Mouse (Mus musculus): ENCODE data around the gene Lad1. TPM values are rescaled to one million over a fixed set of nuclear protein-coding genes. Genes with fewer than 3 reads are reported as not detected.

The Lad1 gene
- polyA plus RNA-seq, 1 experiment = 20.5 TPM

GRCm38 (mm10) chr1:135799109-135799627 lies 19.2 kb upstream of the Lad1 start:
- no peaks in the 10 kb centered on the region for H3K9me3 ChIP-seq (replicated peaks; ENCODE audit: control insufficient read depth, insufficient read depth, low read length, poor library complexity, severe bottlenecking)
- TF ChIP-seq CTCF (IDR thresholded peaks at IDR 0.05; ENCODE audit: low read depth, low read length) (no peak), POLR2A (IDR thresholded peaks at IDR 0.05; ENCODE audit: insufficient read depth, low read length) (no peak)
- no peak overlapping the region for H3K27ac ChIP-seq (ENCODE audit: insufficient read depth, low read length)
- H3K36me3 ChIP-seq (ENCODE audit: control insufficient read depth, insufficient read depth, low read length, poor library complexity, severe bottlenecking) = no peaks in the 10 kb centered on the region
- H3K4me1 ChIP-seq (ENCODE audit: control insufficient read depth, insufficient read depth, low read length) = no peaks in the 10 kb centered on the region
- no peak overlapping the region for H3K4me3 ChIP-seq (ENCODE audit: low read depth, low read length)
- H3K27me3 ChIP-seq (ENCODE audit: control insufficient read depth, insufficient read depth, low read length, poor library complexity, severe bottlenecking) = no peaks in the 10 kb centered on the region
- H3K9ac ChIP-seq (ENCODE audit: low read depth, poor library complexity, severe bottlenecking) = no peak overlapping the region

GRCm38 (mm10) chr1:135800192-135800950 lies 18.0 kb upstream of the Lad1 start:
- Histone ChIP-seq H3K9me3 (replicated peaks; ENCODE audit: control insufficient read depth, insufficient read depth, low read length, poor library complexity, severe bottlenecking) (no peaks in the 10 kb centered on the region), H3K36me3 (ENCODE audit: control insufficient read depth, insufficient read depth, low read length, poor library complexity, severe bottlenecking) (no peaks in the 10 kb centered on the region), H3K27me3 (ENCODE audit: control insufficient read depth, insufficient read depth, low read length, poor library complexity, severe bottlenecking) (no peaks in the 10 kb centered on the region), H3K4me3 (ENCODE audit: low read depth, low read length) (no peak overlapping the region), H3K9ac (ENCODE audit: low read depth, poor library complexity, severe bottlenecking) (no peak overlapping the region), H3K27ac (ENCODE audit: insufficient read depth, low read length) (no peak overlapping the region), H3K4me1 (ENCODE audit: control insufficient read depth, insufficient read depth, low read length) (no peaks in the 10 kb centered on the region)
- TF ChIP-seq CTCF (IDR thresholded peaks at IDR 0.05; ENCODE audit: low read depth, low read length) (no peak), POLR2A (IDR thresholded peaks at IDR 0.05; ENCODE audit: insufficient read depth, low read length) (no peak), EP300 (IDR thresholded peaks at IDR 0.05; ENCODE audit: insufficient read depth, low read depth, low read length) (no peak)

- Histone ChIP-seq H3K9ac (ENCODE audit: low read depth, poor library complexity, severe bottlenecking) (no peak overlapping the region), H3K27me3 (ENCODE audit: control insufficient read depth, insufficient read depth, low read length, poor library complexity, severe bottlenecking) (no peaks in the 10 kb centered on the region), H3K4me1 (ENCODE audit: control insufficient read depth, insufficient read depth, low read length) (no peaks in the 10 kb centered on the region), H3K36me3 (ENCODE audit: control insufficient read depth, insufficient read depth, low read length, poor library complexity, severe bottlenecking) (no peaks in the 10 kb centered on the region), H3K9me3 (replicated peaks; ENCODE audit: control insufficient read depth, insufficient read depth, low read length, poor library complexity, severe bottlenecking) (no peaks in the 10 kb centered on the region), H3K4me3 (ENCODE audit: low read depth, low read length) (no peak overlapping the region), H3K27ac (ENCODE audit: insufficient read depth, low read length) (no peak overlapping the region)
- TF ChIP-seq CTCF (IDR thresholded peaks at IDR 0.05; ENCODE audit: low read depth, low read length) (no peak), POLR2A (IDR thresholded peaks at IDR 0.05; ENCODE audit: insufficient read depth, low read length) (no peak), EP300 (IDR thresholded peaks at IDR 0.05; ENCODE audit: insufficient read depth, low read depth, low read length) (no peak)
Observed at GRCm38 (mm10) chr1:135807546-135807945, 10.9 kb upstream of the Lad1 start.

- Histone ChIP-seq H3K27me3 (ENCODE audit: control insufficient read depth, insufficient read depth, low read length, poor library complexity, severe bottlenecking) (no peaks in the 10 kb centered on the region), H3K36me3 (ENCODE audit: control insufficient read depth, insufficient read depth, low read length, poor library complexity, severe bottlenecking) (no peaks in the 10 kb centered on the region), H3K9ac (ENCODE audit: low read depth, poor library complexity, severe bottlenecking) (no peak overlapping the region), H3K27ac (ENCODE audit: insufficient read depth, low read length) (no peak overlapping the region), H3K4me3 (ENCODE audit: low read depth, low read length) (no peak overlapping the region), H3K4me1 (ENCODE audit: control insufficient read depth, insufficient read depth, low read length) (no peaks in the 10 kb centered on the region), H3K9me3 (replicated peaks; ENCODE audit: control insufficient read depth, insufficient read depth, low read length, poor library complexity, severe bottlenecking) (no peaks in the 10 kb centered on the region)
- TF ChIP-seq EP300 (IDR thresholded peaks at IDR 0.05; ENCODE audit: insufficient read depth, low read depth, low read length) (no peak), POLR2A (IDR thresholded peaks at IDR 0.05; ENCODE audit: insufficient read depth, low read length) (no peak), CTCF (IDR thresholded peaks at IDR 0.05; ENCODE audit: low read depth, low read length) (no peak)
Observed at GRCm38 (mm10) chr1:135810180-135810579, 8.2 kb upstream of the Lad1 start.

- Histone ChIP-seq H3K9me3 (replicated peaks; ENCODE audit: control insufficient read depth, insufficient read depth, low read length, poor library complexity, severe bottlenecking) (no peaks in the 10 kb centered on the region), H3K4me1 (ENCODE audit: control insufficient read depth, insufficient read depth, low read length) (no peaks in the 10 kb centered on the region), H3K36me3 (ENCODE audit: control insufficient read depth, insufficient read depth, low read length, poor library complexity, severe bottlenecking) (no peaks in the 10 kb centered on the region), H3K27me3 (ENCODE audit: control insufficient read depth, insufficient read depth, low read length, poor library complexity, severe bottlenecking) (no peaks in the 10 kb centered on the region), H3K27ac (ENCODE audit: insufficient read depth, low read length) (no peak overlapping the region), H3K4me3 (ENCODE audit: low read depth, low read length) (no peak overlapping the region), H3K9ac (ENCODE audit: low read depth, poor library complexity, severe bottlenecking) (no peak overlapping the region)
- TF ChIP-seq EP300 (IDR thresholded peaks at IDR 0.05; ENCODE audit: insufficient read depth, low read depth, low read length) (no peak), CTCF (IDR thresholded peaks at IDR 0.05; ENCODE audit: low read depth, low read length) (peak; percentile 90)
Observed at GRCm38 (mm10) chr1:135811016-135811646, 7.3 kb upstream of the Lad1 start.

- Histone ChIP-seq H3K27me3 (ENCODE audit: control insufficient read depth, insufficient read depth, low read length, poor library complexity, severe bottlenecking) (no peaks in the 10 kb centered on the region), H3K36me3 (ENCODE audit: control insufficient read depth, insufficient read depth, low read length, poor library complexity, severe bottlenecking) (no peaks in the 10 kb centered on the region), H3K9me3 (replicated peaks; ENCODE audit: control insufficient read depth, insufficient read depth, low read length, poor library complexity, severe bottlenecking) (no peaks in the 10 kb centered on the region), H3K27ac (ENCODE audit: insufficient read depth, low read length) (no peak overlapping the region), H3K4me3 (ENCODE audit: low read depth, low read length) (no peak overlapping the region), H3K9ac (ENCODE audit: low read depth, poor library complexity, severe bottlenecking) (no peak overlapping the region), H3K4me1 (ENCODE audit: control insufficient read depth, insufficient read depth, low read length) (no peaks in the 10 kb centered on the region)
- TF ChIP-seq CTCF (IDR thresholded peaks at IDR 0.05; ENCODE audit: low read depth, low read length) = no peak
- TF ChIP-seq EP300 (IDR thresholded peaks at IDR 0.05; ENCODE audit: insufficient read depth, low read depth, low read length) = no peak
- TF ChIP-seq POLR2A (IDR thresholded peaks at IDR 0.05; ENCODE audit: insufficient read depth, low read length) = no peak
Observed at GRCm38 (mm10) chr1:135812205-135812604, 6.2 kb upstream of the Lad1 start.
